Mouse (Mus musculus) ES-Bruce4 (cell line): ENCODE data around the gene Tulp2.

Experiments
- CTCF ChIP-seq: IDR thresholded peaks from one replicate; pipeline ENCODE4 v1.8.1; 2011; ENCODE audit warnings: low read depth, low read length
- EP300 ChIP-seq: IDR thresholded peaks from 2 replicates; pipeline ENCODE4 v1.6.1; 2011; ENCODE audit warnings: low read depth, low read length; ENCODE audit not compliant: insufficient read depth
- POLR2A ChIP-seq: IDR thresholded peaks from one replicate; pipeline ENCODE4 v1.8.1; 2011; ENCODE audit warnings: low read length; ENCODE audit not compliant: insufficient read depth

- no peak for TF ChIP-seq POLR2A
- no peak for TF ChIP-seq EP300
- no peak for TF ChIP-seq CTCF
Observed at GRCm38 (mm10) chr7:45507583-45507982, 25.9 kb downstream of the Tulp2 start.
